Mouse (Mus musculus): ENCODE results near the gene Rnf115. TPM values are rescaled to one million over a fixed set of nuclear protein-coding genes. Genes with fewer than 3 reads are reported as not detected.
A peak's percentile ranks its signal among the peaks of the same experiment; 100 is the strongest.
"Not testable (repeated sequence)": the region's sequence is repeated elsewhere in the genome, so short reads cannot be mapped to it uniquely, and the experiment has no call there.

Gene Rnf115
- 49.6 and 72.1 TPM in 2 replicates for polyA plus RNA-seq (2014; fragmentation: Nextera tagmentation; extraction: Ambion mirVana)

GRCm38 (mm10) chr3:96727343-96727827 is at the start of gene Rnf115, which contains the start of gene Polr3c:
Gene Rnf115 (plus strand): TSS chr3:96727664.
Gene Polr3c (minus strand): TSS chr3:96727628.
- Histone ChIP-seq H3K4me2 (replicated peaks; ENCODE audit: low read depth, low read length) (peak within 1 kb of the TSS; percentile 65), H3K4me1 (ENCODE audit: control insufficient read depth, insufficient read depth, low read length) (peaks cover 14% of the 10 kb centered on the region), H3K4me3 (ENCODE audit: low read length) (peak within 1 kb of the TSS; percentile 93), H3K27me3 (ENCODE audit: control insufficient read depth, insufficient read depth, low read length) (no peaks in the 10 kb centered on the region), H3K9ac (ENCODE audit: low read depth, low read length) (peak within 1 kb of the TSS; percentile 85), H3K9me3 (ENCODE audit: control insufficient read depth, low read length) (no peaks in the 10 kb centered on the region), H3K27ac (ENCODE audit: low read depth, low read length) (peak within 1 kb of the TSS; percentile 81), H3K36me3 (ENCODE audit: control insufficient read depth, insufficient read depth, low read length) (peaks cover 16% of the 10 kb centered on the region)
- under 1% methylated on average over 39 of the region's 52 CpGs for WGBS
- ATAC-seq (ENCODE audit: low FRiP score, low TSS enrichment): peak; percentile 99

DNA sequence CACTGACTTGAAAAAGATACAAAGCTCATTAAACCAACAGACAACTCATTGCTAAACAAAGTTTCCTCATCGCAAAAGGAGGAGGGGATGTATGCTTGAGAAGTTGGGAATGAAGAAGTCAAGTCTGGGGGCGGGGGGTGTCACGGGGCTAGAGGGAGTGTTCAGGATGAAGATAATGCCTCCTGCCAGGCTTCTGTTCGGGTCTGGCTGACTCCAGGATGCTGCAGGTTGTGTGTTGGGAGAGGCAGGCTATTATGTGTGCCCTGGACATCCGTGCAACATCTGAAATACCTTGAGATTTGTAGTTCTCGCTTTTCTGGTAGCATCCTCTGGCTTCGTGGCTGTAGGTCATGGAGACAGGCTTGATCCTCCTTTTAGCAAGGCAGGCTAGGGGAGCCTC is 49.0 kb upstream of the Rnf115 start:
- Histone ChIP-seq H3K4me1 (ENCODE audit: control insufficient read depth, insufficient read depth, low read length) (peaks cover 18% of the 10 kb centered on the region), H3K9me3 (ENCODE audit: control insufficient read depth, low read length) (no peaks in the 10 kb centered on the region), H3K27ac (ENCODE audit: low read depth, low read length) (no peak overlapping the region), H3K9ac (ENCODE audit: low read depth, low read length) (no peak overlapping the region), H3K4me2 (replicated peaks; ENCODE audit: low read depth, low read length) (no peak overlapping the region), H3K27me3 (ENCODE audit: control insufficient read depth, insufficient read depth, low read length) (no peaks in the 10 kb centered on the region; the same call in 1 of the 2 replicates), H3K36me3 (ENCODE audit: control insufficient read depth, insufficient read depth, low read length) (no peaks in the 10 kb centered on the region), H3K4me3 (ENCODE audit: low read length) (no peak overlapping the region)
- WGBS: 63% methylated on average over 7 of the region's 7 CpGs
- ATAC-seq (ENCODE audit: low FRiP score, low TSS enrichment): no peak

DNA sequence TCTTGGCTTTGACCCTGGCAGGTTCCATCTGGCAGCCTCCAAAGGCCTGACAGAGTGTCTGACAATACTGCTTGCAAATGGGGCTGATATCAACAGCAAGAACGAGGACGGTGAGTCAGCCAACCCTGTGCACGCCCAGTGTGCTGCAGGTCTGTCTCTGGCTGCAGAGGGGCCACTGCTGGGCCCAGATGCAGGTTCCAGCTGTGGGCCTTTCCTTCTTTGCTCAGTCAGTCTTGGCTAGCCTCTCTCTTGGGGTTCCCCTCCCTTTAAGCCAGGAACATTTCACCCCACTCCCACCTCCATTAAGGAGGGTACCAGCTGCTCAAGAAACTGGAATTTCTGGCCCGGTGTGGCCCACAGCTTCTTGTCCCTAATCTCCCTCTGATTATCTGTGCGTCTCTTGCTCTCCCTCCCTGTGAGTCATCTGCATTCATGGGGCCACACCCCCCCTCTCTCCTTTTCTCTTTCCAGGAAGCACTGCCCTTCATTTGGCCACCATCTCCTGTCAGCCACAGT is 48.2 kb upstream of the Rnf115 start:
- Histone ChIP-seq H3K9ac (ENCODE audit: low read depth, low read length) (no peak overlapping the region), H3K4me2 (replicated peaks; ENCODE audit: low read depth, low read length) (no peak overlapping the region), H3K36me3 (ENCODE audit: control insufficient read depth, insufficient read depth, low read length) (no peaks in the 10 kb centered on the region), H3K27ac (ENCODE audit: low read depth, low read length) (no peak overlapping the region), H3K4me1 (ENCODE audit: control insufficient read depth, insufficient read depth, low read length) (peaks cover 13% of the 10 kb centered on the region), H3K9me3 (ENCODE audit: control insufficient read depth, low read length) (no peaks in the 10 kb centered on the region), H3K27me3 (ENCODE audit: control insufficient read depth, insufficient read depth, low read length) (peaks cover under 1% of the 10 kb centered on the region), H3K4me3 (ENCODE audit: low read length) (no peak overlapping the region)
- ATAC-seq (ENCODE audit: low FRiP score, low TSS enrichment): no peak
- 40% methylated on average over 5 of the region's 5 CpGs for WGBS

DNA sequence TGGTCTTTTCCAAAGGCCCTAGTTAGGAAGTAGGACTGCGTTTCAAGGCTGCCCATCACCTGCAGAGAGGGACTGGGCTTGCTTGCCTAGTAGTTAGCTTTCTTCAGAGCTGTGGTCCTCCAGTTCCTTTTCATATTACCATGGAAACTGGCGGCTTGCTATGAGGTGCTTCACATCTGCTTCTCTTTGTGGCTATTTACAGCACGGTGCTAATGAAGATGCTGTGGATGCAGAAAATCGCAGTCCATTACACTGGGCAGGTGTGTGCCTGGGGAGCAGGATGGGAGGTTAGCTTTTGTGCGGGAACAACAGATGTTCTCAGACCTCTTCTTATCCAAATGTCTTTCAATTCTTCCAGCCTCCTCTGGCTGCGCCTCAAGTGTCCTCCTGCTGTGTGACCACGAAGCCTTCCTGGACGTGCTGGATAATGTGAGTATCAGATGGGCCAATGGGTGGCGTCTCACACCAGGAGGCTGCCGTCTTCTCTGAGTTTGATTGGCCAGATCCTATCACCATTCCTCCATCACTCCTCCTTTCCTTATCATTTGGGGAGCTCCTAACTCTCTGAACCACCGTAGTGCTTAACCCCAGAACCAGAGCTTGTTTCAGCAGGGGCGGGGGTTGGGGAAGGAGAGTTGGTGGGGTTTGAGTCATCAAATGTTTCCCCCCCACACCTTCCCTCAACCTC is 47.1 kb upstream of the Rnf115 start:
- WGBS: 24% methylated on average over 12 of the region's 12 CpGs

DNA sequence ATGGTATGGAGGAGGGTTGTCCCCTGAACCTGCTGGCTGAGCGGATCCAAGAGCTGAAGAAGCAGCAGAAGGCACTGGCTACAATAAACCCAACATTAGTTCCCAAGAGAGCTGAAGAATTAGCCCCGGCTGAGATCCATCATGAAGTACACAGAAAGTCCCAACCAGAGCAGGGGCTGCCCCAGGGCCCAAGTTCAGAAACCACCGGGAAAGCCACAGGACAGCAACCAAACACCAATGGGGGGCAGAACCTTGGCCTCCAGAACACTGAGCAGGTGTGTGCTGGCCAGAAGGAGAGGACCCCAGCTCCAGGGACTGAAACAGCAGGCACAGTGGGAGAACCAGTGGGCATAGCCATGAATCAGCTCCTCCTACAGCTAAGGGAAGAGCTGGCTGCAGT is 44.0 kb upstream of the Rnf115 start:
- no peak for ATAC-seq (ENCODE audit: low FRiP score, low TSS enrichment)
- Histone ChIP-seq H3K27me3 (ENCODE audit: control insufficient read depth, insufficient read depth, low read length) (peaks cover 6% of the 10 kb centered on the region), H3K4me1 (ENCODE audit: control insufficient read depth, insufficient read depth, low read length) (peaks cover 5% of the 10 kb centered on the region; the same call in 1 of the 2 replicates), H3K4me3 (ENCODE audit: low read length) (no peak overlapping the region), H3K9me3 (ENCODE audit: control insufficient read depth, low read length) (no peaks in the 10 kb centered on the region), H3K36me3 (ENCODE audit: control insufficient read depth, insufficient read depth, low read length) (no peaks in the 10 kb centered on the region), H3K4me2 (replicated peaks; ENCODE audit: low read depth, low read length) (no peak overlapping the region), H3K27ac (ENCODE audit: low read depth, low read length) (no peak overlapping the region), H3K9ac (ENCODE audit: low read depth, low read length) (no peak overlapping the region)
- 92% methylated on average over 3 of the region's 3 CpGs for WGBS

More for the DNA sequence above, 47.1 kb upstream of the Rnf115 start:
- no peak overlapping the region for H3K4me3 ChIP-seq (ENCODE audit: low read length)
- no peak overlapping the region for H3K9ac ChIP-seq (ENCODE audit: low read depth, low read length)
- H3K4me1 ChIP-seq (ENCODE audit: control insufficient read depth, insufficient read depth, low read length): peaks cover 10% of the 10 kb centered on the region
- H3K9me3 ChIP-seq (ENCODE audit: control insufficient read depth, low read length): no peaks in the 10 kb centered on the region
- H3K4me2 ChIP-seq (replicated peaks; ENCODE audit: low read depth, low read length): no peak overlapping the region
- no peaks in the 10 kb centered on the region for H3K36me3 ChIP-seq (ENCODE audit: control insufficient read depth, insufficient read depth, low read length)
- peaks cover 4% of the 10 kb centered on the region for H3K27me3 ChIP-seq (ENCODE audit: control insufficient read depth, insufficient read depth, low read length)
- ATAC-seq (ENCODE audit: low FRiP score, low TSS enrichment): no peak
- no peak overlapping the region for H3K27ac ChIP-seq (ENCODE audit: low read depth, low read length)

GRCm38 (mm10) chr3:96684151-96684821 is 43.2 kb upstream of the Rnf115 start:
- peaks cover 6% of the 10 kb centered on the region for H3K27me3 ChIP-seq (ENCODE audit: control insufficient read depth, insufficient read depth, low read length)
- peaks cover 5% of the 10 kb centered on the region; the same call in 1 of the 2 replicates for H3K4me1 ChIP-seq (ENCODE audit: control insufficient read depth, insufficient read depth, low read length)
- peak overlapping the region; percentile 27 for H3K4me3 ChIP-seq (ENCODE audit: low read length)
- H3K9me3 ChIP-seq (ENCODE audit: control insufficient read depth, low read length): no peaks in the 10 kb centered on the region
- H3K27ac ChIP-seq (ENCODE audit: low read depth, low read length): no peak overlapping the region
- no peak for ATAC-seq (ENCODE audit: low FRiP score, low TSS enrichment)
- H3K9ac ChIP-seq (ENCODE audit: low read depth, low read length): peak overlapping the region; percentile 42
- H3K4me2 ChIP-seq (replicated peaks; ENCODE audit: low read depth, low read length): peak overlapping the region; percentile 44
- WGBS: 53% methylated on average over 17 of the region's 17 CpGs
- no peaks in the 10 kb centered on the region for H3K36me3 ChIP-seq (ENCODE audit: control insufficient read depth, insufficient read depth, low read length)

DNA sequence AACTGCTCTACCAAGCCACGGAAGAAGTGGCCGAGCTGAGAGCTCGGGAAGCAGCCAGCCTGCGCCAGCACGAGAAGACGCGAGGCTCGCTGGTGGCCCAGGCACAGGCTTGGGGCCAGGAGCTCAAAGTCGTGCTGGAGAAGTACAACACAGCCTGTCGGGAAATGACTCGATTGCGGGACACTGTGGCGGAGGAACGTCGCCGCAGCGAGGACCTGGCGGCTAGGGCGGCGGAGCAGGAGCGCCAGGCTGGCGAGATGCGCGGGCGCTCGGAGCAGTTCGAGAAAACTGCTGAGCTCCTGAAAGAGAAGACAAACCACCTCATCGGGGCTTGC is 42.7 kb upstream of the Rnf115 start:
- Histone ChIP-seq H3K9me3 (ENCODE audit: control insufficient read depth, low read length) (no peaks in the 10 kb centered on the region), H3K9ac (ENCODE audit: low read depth, low read length) (peak overlapping the region; percentile 42), H3K4me3 (ENCODE audit: low read length) (peak overlapping the region; percentile 27), H3K36me3 (ENCODE audit: control insufficient read depth, insufficient read depth, low read length) (no peaks in the 10 kb centered on the region), H3K4me1 (ENCODE audit: control insufficient read depth, insufficient read depth, low read length) (peaks cover 5% of the 10 kb centered on the region; the same call in 1 of the 2 replicates), H3K4me2 (replicated peaks; ENCODE audit: low read depth, low read length) (peak overlapping the region; percentile 44), H3K27me3 (ENCODE audit: control insufficient read depth, insufficient read depth, low read length) (peaks cover 6% of the 10 kb centered on the region), H3K27ac (ENCODE audit: low read depth, low read length) (no peak overlapping the region)
- ATAC-seq (ENCODE audit: low FRiP score, low TSS enrichment): no peak
- WGBS: 29% methylated on average over 28 of the region's 28 CpGs

- not testable (repeated sequence) for H3K36me3 ChIP-seq (ENCODE audit: control insufficient read depth, insufficient read depth, low read length); H3K27me3 ChIP-seq (ENCODE audit: control insufficient read depth, insufficient read depth, low read length); H3K27ac ChIP-seq (ENCODE audit: low read depth, low read length); H3K9me3 ChIP-seq (ENCODE audit: control insufficient read depth, low read length); H3K4me2 ChIP-seq (replicated peaks; ENCODE audit: low read depth, low read length); H3K4me3 ChIP-seq (ENCODE audit: low read length); H3K9ac ChIP-seq (ENCODE audit: low read depth, low read length); H3K4me1 ChIP-seq (ENCODE audit: control insufficient read depth, insufficient read depth, low read length); ATAC-seq (ENCODE audit: low FRiP score, low TSS enrichment)
- WGBS: 92% methylated on average over 5 of the region's 5 CpGs
These were observed 41.4 kb upstream of the Rnf115 start for GRCm38 (mm10) chr3:96686057-96686456.

GRCm38 (mm10) chr3:96688854-96689253 is 38.6 kb upstream of the Rnf115 start:
- Histone ChIP-seq H3K4me1 (ENCODE audit: control insufficient read depth, insufficient read depth, low read length) (peaks cover 5% of the 10 kb centered on the region; the same call in 1 of the 2 replicates), H3K36me3 (ENCODE audit: control insufficient read depth, insufficient read depth, low read length) (no peaks in the 10 kb centered on the region), H3K9me3 (ENCODE audit: control insufficient read depth, low read length) (no peaks in the 10 kb centered on the region), H3K4me2 (replicated peaks; ENCODE audit: low read depth, low read length) (no peak overlapping the region), H3K9ac (ENCODE audit: low read depth, low read length) (no peak overlapping the region), H3K27me3 (ENCODE audit: control insufficient read depth, insufficient read depth, low read length) (peaks cover 6% of the 10 kb centered on the region), H3K27ac (ENCODE audit: low read depth, low read length) (no peak overlapping the region), H3K4me3 (ENCODE audit: low read length) (no peak overlapping the region)
- no peak for ATAC-seq (ENCODE audit: low FRiP score, low TSS enrichment)
- 76% methylated on average over 11 of the region's 11 CpGs for WGBS

Measured in kidney, embryonic 14.5 days (tissue).